Mouse (Mus musculus) megakaryocyte, embryonic 14.5 days (primary cell): ENCODE measurements around the gene Esr1.

ENCODE experiments used
- FLI1 ChIP-seq: IDR thresholded peaks from 2 replicates; pipeline ENCODE4 v1.6.1; 2012; ENCODE audit warnings: low read length, inconsistent platforms, mixed read lengths
- GATA1 ChIP-seq: IDR thresholded peaks from 3 replicates; pipeline ENCODE4 v1.6.1; 2012; ENCODE audit warnings: mixed read lengths, low read length, inconsistent platforms, borderline replicate concordance

DNA sequence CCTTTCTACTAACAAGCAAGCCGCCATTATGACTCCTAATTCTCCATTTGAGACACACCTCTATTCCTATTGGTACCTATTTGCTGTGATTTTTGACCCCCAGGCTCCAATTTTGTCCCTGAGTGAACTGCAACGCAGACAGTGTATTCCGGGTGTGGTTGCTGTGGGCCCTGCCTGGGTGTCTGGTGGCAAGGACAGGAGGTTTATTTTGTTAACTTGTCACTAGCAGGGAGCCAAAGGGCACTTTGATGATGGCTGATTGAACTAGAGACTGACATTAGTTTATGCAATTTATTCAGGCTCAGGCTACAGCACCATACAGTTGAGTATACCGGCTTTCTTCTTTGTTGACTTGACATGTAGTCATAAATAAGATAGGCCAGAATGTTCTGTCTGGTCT lies 13.2 kb downstream of the Esr1 start:
- TF ChIP-seq GATA1 (no peak), FLI1 (no peak)
